Mouse (Mus musculus): ENCODE data around the gene Ryr2. TPM values are rescaled to one million over a fixed set of nuclear protein-coding genes. Genes with fewer than 3 reads are reported as not detected.
"Not testable (repeated sequence)": the region's sequence is repeated elsewhere in the genome, so short reads cannot be mapped to it uniquely, and the experiment has no call there.

Ryr2 gene
- polyA plus RNA-seq, 1 experiment from 2014 or later: 1.8 TPM

- WGBS: 96% methylated on average over 2 of the region's 2 CpGs
- no peaks in the 10 kb centered on the region for H3K27me3 ChIP-seq (replicated peaks; ENCODE audit: control insufficient read depth, insufficient read depth, low read length)
- no peak for ATAC-seq (replicated peaks; ENCODE audit: low FRiP score, low TSS enrichment, low read depth)
- H3K4me1 ChIP-seq (replicated peaks; ENCODE audit: control insufficient read depth, insufficient read depth, low read length): no peaks in the 10 kb centered on the region
- DNase-seq (ENCODE audit: low spot score): no peak
- no peak overlapping the region for H3K27ac ChIP-seq (ENCODE audit: low read depth)
- no peak overlapping the region for H3K4me2 ChIP-seq (ENCODE audit: low read length)
- H3K4me3 ChIP-seq (ENCODE audit: low read depth, low read length): no peak overlapping the region
- H3K9me3 ChIP-seq (ENCODE audit: control insufficient read depth, low read length): no peaks in the 10 kb centered on the region
- H3K9ac ChIP-seq (ENCODE audit: low read length): no peak overlapping the region
- no peaks in the 10 kb centered on the region for H3K36me3 ChIP-seq (ENCODE audit: control insufficient read depth, insufficient read depth, low read length)
Observed at GRCm38 (mm10) chr13:11825563-11826226, 281.1 kb downstream of the Ryr2 start.

- H3K4me3 ChIP-seq (ENCODE audit: low read depth, low read length): no peak overlapping the region
- no peaks in the 10 kb centered on the region for H3K4me1 ChIP-seq (replicated peaks; ENCODE audit: control insufficient read depth, insufficient read depth, low read length)
- no peaks in the 10 kb centered on the region for H3K9me3 ChIP-seq (ENCODE audit: control insufficient read depth, low read length)
- ATAC-seq (replicated peaks; ENCODE audit: low FRiP score, low TSS enrichment, low read depth) (no peak), DNase-seq (ENCODE audit: low spot score) (no peak)
- no peak overlapping the region for H3K27ac ChIP-seq (ENCODE audit: low read depth)
- no peak overlapping the region for H3K9ac ChIP-seq (ENCODE audit: low read length)
- no peaks in the 10 kb centered on the region for H3K36me3 ChIP-seq (ENCODE audit: control insufficient read depth, insufficient read depth, low read length)
- 75% methylated on average over 3 of the region's 3 CpGs for WGBS
- H3K4me2 ChIP-seq (ENCODE audit: low read length): no peak overlapping the region
- no peaks in the 10 kb centered on the region for H3K27me3 ChIP-seq (replicated peaks; ENCODE audit: control insufficient read depth, insufficient read depth, low read length)
Observed at GRCm38 (mm10) chr13:11818723-11819122, 288.0 kb downstream of the Ryr2 start.

DNA sequence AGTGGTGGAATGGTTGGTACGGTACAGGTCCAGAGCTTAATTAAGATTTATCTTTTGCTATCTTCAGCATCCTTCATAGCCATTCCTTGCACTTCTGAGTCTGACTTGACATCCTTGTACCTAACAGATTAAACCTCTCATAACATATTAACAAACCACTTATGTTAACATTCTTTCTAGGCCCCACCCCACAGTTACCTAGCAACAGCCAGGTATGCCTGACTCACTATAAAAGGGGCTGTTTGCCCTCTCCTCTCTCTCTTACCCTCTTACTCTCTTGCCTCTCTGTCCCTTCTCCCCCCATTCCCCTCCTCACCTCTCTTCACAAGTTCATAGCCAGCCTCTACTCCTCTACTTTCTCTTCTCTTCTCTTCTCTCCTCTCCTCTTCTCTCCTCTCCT, 297.4 kb downstream of the Ryr2 start:
- H3K36me3 ChIP-seq (ENCODE audit: control insufficient read depth, insufficient read depth, low read length); H3K4me1 ChIP-seq (replicated peaks; ENCODE audit: control insufficient read depth, insufficient read depth, low read length); H3K27ac ChIP-seq (ENCODE audit: low read depth); H3K4me2 ChIP-seq (ENCODE audit: low read length); H3K9ac ChIP-seq (ENCODE audit: low read length); H3K27me3 ChIP-seq (replicated peaks; ENCODE audit: control insufficient read depth, insufficient read depth, low read length); DNase-seq (ENCODE audit: low spot score); H3K9me3 ChIP-seq (ENCODE audit: control insufficient read depth, low read length); H3K4me3 ChIP-seq (ENCODE audit: low read depth, low read length); ATAC-seq (replicated peaks; ENCODE audit: low FRiP score, low TSS enrichment, low read depth): not testable (repeated sequence)
- WGBS: 64% methylated on average over 1 of the region's 1 CpGs

GRCm38 (mm10) chr13:11792536-11792935, 314.2 kb downstream of the Ryr2 start:
- Histone ChIP-seq H3K9ac (ENCODE audit: low read length) (no peak overlapping the region), H3K9me3 (ENCODE audit: control insufficient read depth, low read length) (no peaks in the 10 kb centered on the region), H3K36me3 (ENCODE audit: control insufficient read depth, insufficient read depth, low read length) (no peaks in the 10 kb centered on the region), H3K4me1 (replicated peaks; ENCODE audit: control insufficient read depth, insufficient read depth, low read length) (no peaks in the 10 kb centered on the region), H3K4me2 (ENCODE audit: low read length) (no peak overlapping the region), H3K27me3 (replicated peaks; ENCODE audit: control insufficient read depth, insufficient read depth, low read length) (no peaks in the 10 kb centered on the region), H3K27ac (ENCODE audit: low read depth) (no peak overlapping the region), H3K4me3 (ENCODE audit: low read depth, low read length) (no peak overlapping the region)
- DNase-seq (ENCODE audit: low spot score): no peak
- WGBS: 88% methylated on average over 3 of the region's 3 CpGs
- no peak for ATAC-seq (replicated peaks; ENCODE audit: low FRiP score, low TSS enrichment, low read depth)

GRCm38 (mm10) chr13:11790536-11790935, 316.2 kb downstream of the Ryr2 start:
- no peak for DNase-seq (ENCODE audit: low spot score)
- no peaks in the 10 kb centered on the region for H3K4me1 ChIP-seq (replicated peaks; ENCODE audit: control insufficient read depth, insufficient read depth, low read length)
- no peaks in the 10 kb centered on the region for H3K36me3 ChIP-seq (ENCODE audit: control insufficient read depth, insufficient read depth, low read length)
- WGBS: 70% methylated on average over 5 of the region's 5 CpGs
- H3K4me2 ChIP-seq (ENCODE audit: low read length): no peak overlapping the region
- no peak overlapping the region for H3K27ac ChIP-seq (ENCODE audit: low read depth)
- no peaks in the 10 kb centered on the region for H3K9me3 ChIP-seq (ENCODE audit: control insufficient read depth, low read length)
- H3K4me3 ChIP-seq (ENCODE audit: low read depth, low read length): no peak overlapping the region
- no peak for ATAC-seq (replicated peaks; ENCODE audit: low FRiP score, low TSS enrichment, low read depth)
- H3K27me3 ChIP-seq (replicated peaks; ENCODE audit: control insufficient read depth, insufficient read depth, low read length): no peaks in the 10 kb centered on the region
- no peak overlapping the region for H3K9ac ChIP-seq (ENCODE audit: low read length)

- no peak for DNase-seq (ENCODE audit: low spot score)
- H3K4me2 ChIP-seq (ENCODE audit: low read length): no peak overlapping the region
- WGBS: 71% methylated on average over 3 of the region's 3 CpGs
- no peaks in the 10 kb centered on the region for H3K4me1 ChIP-seq (replicated peaks; ENCODE audit: control insufficient read depth, insufficient read depth, low read length)
- H3K9me3 ChIP-seq (ENCODE audit: control insufficient read depth, low read length): no peaks in the 10 kb centered on the region
- no peaks in the 10 kb centered on the region for H3K36me3 ChIP-seq (ENCODE audit: control insufficient read depth, insufficient read depth, low read length)
- no peak for ATAC-seq (replicated peaks; ENCODE audit: low FRiP score, low TSS enrichment, low read depth)
- no peak overlapping the region for H3K4me3 ChIP-seq (ENCODE audit: low read depth, low read length)
- no peak overlapping the region for H3K9ac ChIP-seq (ENCODE audit: low read length)
- no peak overlapping the region for H3K27ac ChIP-seq (ENCODE audit: low read depth)
- H3K27me3 ChIP-seq (replicated peaks; ENCODE audit: control insufficient read depth, insufficient read depth, low read length): no peaks in the 10 kb centered on the region
Observed at GRCm38 (mm10) chr13:11782411-11783155, 324.2 kb downstream of the Ryr2 start.

DNA sequence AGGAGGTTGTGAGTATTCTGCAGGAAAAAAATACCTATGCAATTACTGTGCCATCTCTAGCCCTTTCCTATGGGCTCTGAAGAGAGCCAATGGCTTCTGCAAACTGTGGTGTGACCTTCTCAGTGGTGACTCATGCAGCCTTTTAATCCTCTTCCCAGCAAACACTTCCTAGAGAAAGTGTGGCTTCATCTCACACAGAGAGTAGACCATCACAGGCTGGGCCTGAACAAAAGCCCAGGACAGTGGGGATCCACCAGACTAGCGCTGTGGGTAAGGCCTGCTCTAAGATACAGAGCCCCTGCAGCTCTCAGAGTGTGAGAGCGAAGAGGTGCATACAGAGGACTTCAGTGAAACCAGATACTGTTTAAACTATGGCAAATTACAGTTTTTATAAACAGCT, 325.7 kb downstream of the Ryr2 start:
- H3K27ac ChIP-seq (ENCODE audit: low read depth): no peak overlapping the region
- H3K9ac ChIP-seq (ENCODE audit: low read length): no peak overlapping the region
- H3K4me2 ChIP-seq (ENCODE audit: low read length): no peak overlapping the region
- no peak for ATAC-seq (replicated peaks; ENCODE audit: low FRiP score, low TSS enrichment, low read depth)
- 45% methylated on average over 2 of the region's 2 CpGs for WGBS
- no peaks in the 10 kb centered on the region for H3K36me3 ChIP-seq (ENCODE audit: control insufficient read depth, insufficient read depth, low read length)
- no peaks in the 10 kb centered on the region for H3K27me3 ChIP-seq (replicated peaks; ENCODE audit: control insufficient read depth, insufficient read depth, low read length)
- DNase-seq (ENCODE audit: low spot score): no peak
- no peak overlapping the region for H3K4me3 ChIP-seq (ENCODE audit: low read depth, low read length)
- H3K4me1 ChIP-seq (replicated peaks; ENCODE audit: control insufficient read depth, insufficient read depth, low read length): no peaks in the 10 kb centered on the region
- H3K9me3 ChIP-seq (ENCODE audit: control insufficient read depth, low read length): no peaks in the 10 kb centered on the region

DNA sequence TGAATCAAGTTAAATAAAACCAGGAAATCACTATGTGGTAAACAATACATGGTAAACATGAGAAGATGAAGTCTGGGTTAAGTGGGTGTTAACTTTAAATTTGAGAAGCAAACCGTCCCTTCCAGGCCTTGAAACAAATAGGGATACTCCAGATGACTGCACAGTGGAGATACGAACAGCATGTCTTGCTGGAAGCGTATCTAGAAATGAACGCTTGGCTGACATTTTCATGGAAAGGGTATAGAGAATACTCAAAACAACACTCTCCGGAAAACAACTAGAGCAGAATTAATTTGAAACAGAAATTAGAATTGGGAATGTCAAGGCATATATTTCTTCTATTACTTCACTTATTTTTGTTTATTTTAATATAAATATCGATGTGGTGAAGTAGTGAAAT, 329.0 kb downstream of the Ryr2 start:
- DNase-seq (ENCODE audit: low spot score) (no peak), ATAC-seq (replicated peaks; ENCODE audit: low FRiP score, low TSS enrichment, low read depth) (no peak)
- no peak overlapping the region for H3K4me3 ChIP-seq (ENCODE audit: low read depth, low read length)
- no peak overlapping the region for H3K9ac ChIP-seq (ENCODE audit: low read length)
- H3K36me3 ChIP-seq (ENCODE audit: control insufficient read depth, insufficient read depth, low read length): no peaks in the 10 kb centered on the region
- WGBS: 89% methylated on average over 6 of the region's 6 CpGs
- H3K9me3 ChIP-seq (ENCODE audit: control insufficient read depth, low read length): no peaks in the 10 kb centered on the region
- no peak overlapping the region for H3K27ac ChIP-seq (ENCODE audit: low read depth)
- H3K27me3 ChIP-seq (replicated peaks; ENCODE audit: control insufficient read depth, insufficient read depth, low read length): no peaks in the 10 kb centered on the region
- H3K4me1 ChIP-seq (replicated peaks; ENCODE audit: control insufficient read depth, insufficient read depth, low read length): no peaks in the 10 kb centered on the region
- H3K4me2 ChIP-seq (ENCODE audit: low read length): no peak overlapping the region

DNA sequence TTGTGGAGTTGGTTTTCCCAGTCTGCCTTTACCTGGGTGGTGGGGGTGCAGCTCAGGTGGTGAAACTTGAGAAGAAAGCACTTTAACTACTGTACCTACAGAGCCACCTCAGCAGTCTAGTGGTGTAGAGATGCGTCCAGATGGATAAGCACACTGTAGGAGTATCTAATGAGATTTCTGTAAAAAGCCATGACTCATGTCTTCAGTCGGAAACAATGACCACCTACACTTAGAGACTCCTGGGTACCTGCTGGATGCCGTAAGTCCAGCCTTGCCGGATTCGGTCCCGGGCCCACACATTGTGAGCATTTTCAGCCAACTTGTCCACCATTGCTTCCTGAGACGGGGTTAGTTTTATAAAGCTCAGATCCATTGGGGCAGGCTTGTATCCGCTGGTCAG, 334.6 kb downstream of the Ryr2 start:
- no peaks in the 10 kb centered on the region for H3K9me3 ChIP-seq (ENCODE audit: control insufficient read depth, low read length)
- H3K27me3 ChIP-seq (replicated peaks; ENCODE audit: control insufficient read depth, insufficient read depth, low read length): no peaks in the 10 kb centered on the region
- no peaks in the 10 kb centered on the region for H3K36me3 ChIP-seq (ENCODE audit: control insufficient read depth, insufficient read depth, low read length)
- no peak overlapping the region for H3K27ac ChIP-seq (ENCODE audit: low read depth)
- H3K4me1 ChIP-seq (replicated peaks; ENCODE audit: control insufficient read depth, insufficient read depth, low read length): no peaks in the 10 kb centered on the region
- WGBS: 94% methylated on average over 8 of the region's 8 CpGs
- no peak overlapping the region for H3K4me2 ChIP-seq (ENCODE audit: low read length)
- H3K9ac ChIP-seq (ENCODE audit: low read length): no peak overlapping the region
- no peak for DNase-seq (ENCODE audit: low spot score)
- ATAC-seq (replicated peaks; ENCODE audit: low FRiP score, low TSS enrichment, low read depth): no peak
- H3K4me3 ChIP-seq (ENCODE audit: low read depth, low read length): no peak overlapping the region

Data from intestine, embryonic 14.5 days (tissue).